Mouse (Mus musculus) CD4-positive, CD25-positive, alpha-beta regulatory T cell, adult 4 months (primary cell): ENCODE results near the gene Rab15. TPM values are rescaled to one million over a fixed set of nuclear protein-coding genes. Genes with fewer than 3 reads are reported as not detected.
"Not testable (repeated sequence)": the region's sequence is repeated elsewhere in the genome, so short reads cannot be mapped to it uniquely, and the experiment has no call there.

Experiments
- ATAC-seq: one replicate; pipeline ENCODE4 v1.8.0; 2017
- polyA plus RNA-seq, 2 experiments: library from polyadenylated mRNA; unstranded; fragments of 100-300 nt; shearing (Covaris generic); gene quantifications; one replicate each; pipeline ENCODE4 v1.2.1; 2017

Gene Rab15
- polyA plus RNA-seq: not detected

GRCm38 (mm10) chr12:76822651-76823041 lies at the start of gene Rab15:
Gene Rab15 (minus strand): TSS chr12:76822908.
- ATAC-seq: no peak

- ATAC-seq: no peak
Observed at GRCm38 (mm10) chr12:76869561-76869960, 46.9 kb upstream of the Rab15 start.

GRCm38 (mm10) chr12:76868463-76869198 lies 45.9 kb upstream of the Rab15 start:
- peak; percentile 42 for ATAC-seq

- peak; percentile 96 for ATAC-seq
Observed at GRCm38 (mm10) chr12:76867586-76868280, 45.0 kb upstream of the Rab15 start.

GRCm38 (mm10) chr12:76865266-76865665 lies 42.6 kb upstream of the Rab15 start:
- ATAC-seq: no peak

- ATAC-seq: no peak
Observed at GRCm38 (mm10) chr12:76863651-76864050, 40.9 kb upstream of the Rab15 start.

- not testable (repeated sequence) for ATAC-seq
Observed at GRCm38 (mm10) chr12:76858788-76859187, 36.1 kb upstream of the Rab15 start.

GRCm38 (mm10) chr12:76857087-76857486 lies 34.4 kb upstream of the Rab15 start:
- ATAC-seq: no peak

- ATAC-seq: peak; percentile 67
Observed at GRCm38 (mm10) chr12:76853378-76854142, 30.9 kb upstream of the Rab15 start.

- no peak for ATAC-seq
Observed at GRCm38 (mm10) chr12:76852419-76852818, 29.7 kb upstream of the Rab15 start.

GRCm38 (mm10) chr12:76844346-76845061 lies 21.8 kb upstream of the Rab15 start:
- peak; percentile 91 for ATAC-seq

- ATAC-seq: no peak
Observed at GRCm38 (mm10) chr12:76840081-76840480, 17.4 kb upstream of the Rab15 start.

- no peak for ATAC-seq
Observed at GRCm38 (mm10) chr12:76839298-76839697, 16.6 kb upstream of the Rab15 start.

GRCm38 (mm10) chr12:76837844-76838650 lies 15.3 kb upstream of the Rab15 start:
- peak; percentile 18 for ATAC-seq

- peak; percentile 95 for ATAC-seq
Observed at GRCm38 (mm10) chr12:76837101-76837843, 14.6 kb upstream of the Rab15 start.

GRCm38 (mm10) chr12:76832704-76833103 lies 10.0 kb upstream of the Rab15 start:
- ATAC-seq: no peak

- ATAC-seq: no peak
Observed at GRCm38 (mm10) chr12:76825283-76825682, 2.6 kb upstream of the Rab15 start.

- ATAC-seq: peak; percentile 51
Observed at GRCm38 (mm10) chr12:76822002-76822650, 582 bp downstream of the Rab15 start.

- no peak for ATAC-seq
Observed at GRCm38 (mm10) chr12:76820615-76821014, 2.1 kb downstream of the Rab15 start.

- no peak for ATAC-seq
Observed at GRCm38 (mm10) chr12:76819816-76820215, 2.9 kb downstream of the Rab15 start.
